Mouse (Mus musculus) liver, embryonic 12.5 days (tissue): ENCODE results near the gene Mmp9. TPM values are rescaled to one million over a fixed set of nuclear protein-coding genes. Genes with fewer than 3 reads are reported as not detected.

ENCODE experiments used
- ATAC-seq: fragments of 200-750 bp; cut with Nextera tagmentation; 2 replicates; pipeline ENCODE4 v1.8.0; 2017; ENCODE audit warnings: moderate number of reproducible peaks, mild to moderate bottlenecking, moderate library complexity
- H3K27ac ChIP-seq: fragments of 300-500 bp; sonication (generic); 2 replicates; pipeline ENCODE4 v1.5.1; 2016; ENCODE audit warnings: mild to moderate bottlenecking
- H3K27me3 ChIP-seq: fragments of 300-500 bp; sonication (generic); replicated peaks from 2 replicates; pipeline ENCODE4 v1.6.1; 2016; ENCODE audit warnings: mild to moderate bottlenecking, moderate library complexity
- H3K36me3 ChIP-seq: fragments of 300-500 bp; sonication (generic); 2 replicates; pipeline ENCODE4 v1.6.1; 2016; ENCODE audit warnings: mild to moderate bottlenecking, moderate library complexity
- H3K4me1 ChIP-seq: fragments of 300-500 bp; sonication (generic); 2 replicates; pipeline ENCODE4 v1.6.1; 2016
- H3K4me2 ChIP-seq: fragments of 300-500 bp; sonication (generic); 2 replicates; pipeline ENCODE4 v1.6.1; 2016; ENCODE audit warnings: mild to moderate bottlenecking, moderate library complexity
- H3K4me3 ChIP-seq: fragments of 300-500 bp; sonication (generic); 2 replicates; pipeline ENCODE4 v1.5.1; 2016; ENCODE audit warnings: mild to moderate bottlenecking, moderate library complexity
- H3K9ac ChIP-seq: fragments of 300-500 bp; sonication (generic); 2 replicates; pipeline ENCODE4 v1.6.1; 2016; ENCODE audit warnings: mild to moderate bottlenecking, moderate library complexity
- H3K9me3 ChIP-seq: fragments of 300-500 bp; sonication (generic); replicated peaks from 2 replicates; pipeline ENCODE4 v1.6.1; 2016; ENCODE audit warnings: mild to moderate bottlenecking, moderate library complexity
- WGBS: fragments of 180-500 bp; shearing (Covaris S2); methylation state at CpG from one replicate; pipeline ENCODE4 v1.1.7; 2016; ENCODE audit not compliant: insufficient replicate concordance; 5-methylcytosine and 5-hydroxymethylcytosine counted together
- polyA plus RNA-seq: library from polyadenylated mRNA; unstranded; fragments of >200 nt; fragmentation: Nextera tagmentation; extraction: Ambion mirVana; gene quantifications from 2 replicates; pipeline ENCODE4 v1.2.1, GENCODE M21; 2016

Gene Mmp9
- polyA plus RNA-seq, 1 experiment from 2014 or later, result 1.9 TPM

DNA sequence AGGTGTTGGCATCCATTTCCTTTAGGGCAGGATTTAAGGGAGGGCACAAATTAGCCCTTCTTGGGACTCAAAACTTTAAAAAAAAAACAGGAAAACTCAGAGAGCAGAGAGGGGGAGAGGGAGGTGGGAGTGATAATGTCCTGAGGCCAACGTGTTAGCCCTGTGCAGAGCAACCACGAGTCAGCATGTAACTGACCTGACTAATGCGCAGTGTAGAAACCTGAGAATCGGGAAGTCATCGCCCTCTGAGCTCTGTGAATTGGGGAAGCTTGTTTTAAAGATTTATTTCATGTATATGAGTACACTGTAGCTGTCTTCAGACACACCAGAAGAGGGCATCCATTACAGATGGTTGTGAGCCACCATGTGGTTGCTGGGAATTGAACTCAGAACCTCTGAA, 23.8 kb upstream of the Mmp9 start:
- H3K27me3 ChIP-seq, result no peaks in the 10 kb centered on the region
- peaks cover 32% of the 10 kb centered on the region for H3K4me1 ChIP-seq
- H3K9ac ChIP-seq, result no peak overlapping the region
- WGBS, result 49% methylated on average over 5 of the region's 5 CpGs
- H3K4me2 ChIP-seq, result no peak overlapping the region
- no peak for ATAC-seq
- H3K27ac ChIP-seq, result no peak overlapping the region
- peaks cover 26% of the 10 kb centered on the region for H3K36me3 ChIP-seq
- no peaks in the 10 kb centered on the region for H3K9me3 ChIP-seq
- no peak overlapping the region for H3K4me3 ChIP-seq

GRCm38 (mm10) chr2:164917371-164917770, 23.2 kb upstream of the Mmp9 start:
- Histone ChIP-seq H3K4me3 (no peak overlapping the region), H3K36me3 (peaks cover 26% of the 10 kb centered on the region), H3K9ac (no peak overlapping the region), H3K4me1 (peaks cover 28% of the 10 kb centered on the region), H3K4me2 (no peak overlapping the region), H3K9me3 (no peaks in the 10 kb centered on the region), H3K27ac (no peak overlapping the region), H3K27me3 (no peaks in the 10 kb centered on the region)
- no peak for ATAC-seq
- 70% methylated on average over 10 of the region's 10 CpGs for WGBS

GRCm38 (mm10) chr2:164918325-164918724, 22.3 kb upstream of the Mmp9 start:
- WGBS, result 59% methylated on average over 5 of the region's 5 CpGs
- Histone ChIP-seq H3K9ac (no peak overlapping the region), H3K36me3 (peaks cover 26% of the 10 kb centered on the region), H3K27me3 (0 out of 2 replicates have a peak, but pooled peaks cover 3% of the 10 kb centered on the region), H3K4me1 (peaks cover 19% of the 10 kb centered on the region), H3K9me3 (no peaks in the 10 kb centered on the region), H3K27ac (no peak overlapping the region), H3K4me2 (no peak overlapping the region), H3K4me3 (no peak overlapping the region)
- 0 out of 2 replicates have a peak, but pooled peaks have one; percentile 8 for ATAC-seq

DNA sequence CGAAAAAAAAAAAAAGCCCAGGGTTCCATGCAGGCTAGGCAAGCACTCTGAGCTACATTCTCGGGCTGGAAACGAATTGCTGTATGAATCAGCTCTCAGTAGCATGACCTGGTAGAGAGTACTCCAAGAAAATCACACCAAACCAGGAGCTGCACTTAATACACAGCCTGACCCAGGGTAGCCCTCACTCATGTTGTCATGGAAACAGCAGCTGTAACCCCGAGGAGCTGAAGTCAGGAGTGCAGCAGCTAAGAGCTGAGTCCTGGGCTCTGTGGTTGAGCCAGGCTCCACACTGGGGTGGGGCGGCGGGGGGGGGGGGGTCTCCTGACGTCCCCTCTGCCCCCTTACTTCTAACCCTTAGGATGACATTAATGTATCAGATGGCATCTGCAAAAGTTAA, 18.6 kb upstream of the Mmp9 start:
- Histone ChIP-seq H3K4me3 (no peak overlapping the region), H3K36me3 (peaks cover 19% of the 10 kb centered on the region), H3K4me1 (0 out of 2 replicates have a peak, but pooled peaks cover 4% of the 10 kb centered on the region), H3K27me3 (peaks cover 17% of the 10 kb centered on the region), H3K9me3 (no peaks in the 10 kb centered on the region), H3K27ac (no peak overlapping the region), H3K9ac (no peak overlapping the region), H3K4me2 (no peak overlapping the region)
- ATAC-seq, result no peak
- 53% methylated on average over 7 of the region's 7 CpGs for WGBS

DNA sequence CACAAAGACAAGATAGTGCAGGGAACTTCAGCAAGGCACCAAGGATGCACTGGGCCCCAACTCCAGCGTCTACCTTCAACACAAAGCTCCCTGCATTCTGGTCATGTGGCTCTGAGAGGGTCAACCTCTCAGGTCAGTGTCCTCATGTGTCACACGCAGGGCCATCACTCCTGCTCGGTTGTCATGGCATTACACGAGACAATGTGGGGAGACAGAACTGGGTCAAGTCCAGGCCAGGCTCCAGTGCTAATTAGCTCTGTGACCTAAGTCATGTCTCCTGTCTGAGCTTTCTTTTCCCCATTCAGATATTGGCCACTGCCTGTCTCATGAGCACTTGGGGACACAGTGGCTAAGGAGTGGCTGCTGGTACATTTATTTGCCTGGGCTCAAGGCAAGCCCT, 17.3 kb upstream of the Mmp9 start:
- no peak for ATAC-seq
- Histone ChIP-seq H3K9me3 (no peaks in the 10 kb centered on the region), H3K27ac (no peak overlapping the region), H3K36me3 (peaks cover 19% of the 10 kb centered on the region), H3K4me2 (no peak overlapping the region), H3K27me3 (peaks cover 27% of the 10 kb centered on the region), H3K4me1 (no peaks in the 10 kb centered on the region), H3K9ac (no peak overlapping the region), H3K4me3 (no peak overlapping the region)
- 67% methylated on average over 4 of the region's 4 CpGs for WGBS

DNA sequence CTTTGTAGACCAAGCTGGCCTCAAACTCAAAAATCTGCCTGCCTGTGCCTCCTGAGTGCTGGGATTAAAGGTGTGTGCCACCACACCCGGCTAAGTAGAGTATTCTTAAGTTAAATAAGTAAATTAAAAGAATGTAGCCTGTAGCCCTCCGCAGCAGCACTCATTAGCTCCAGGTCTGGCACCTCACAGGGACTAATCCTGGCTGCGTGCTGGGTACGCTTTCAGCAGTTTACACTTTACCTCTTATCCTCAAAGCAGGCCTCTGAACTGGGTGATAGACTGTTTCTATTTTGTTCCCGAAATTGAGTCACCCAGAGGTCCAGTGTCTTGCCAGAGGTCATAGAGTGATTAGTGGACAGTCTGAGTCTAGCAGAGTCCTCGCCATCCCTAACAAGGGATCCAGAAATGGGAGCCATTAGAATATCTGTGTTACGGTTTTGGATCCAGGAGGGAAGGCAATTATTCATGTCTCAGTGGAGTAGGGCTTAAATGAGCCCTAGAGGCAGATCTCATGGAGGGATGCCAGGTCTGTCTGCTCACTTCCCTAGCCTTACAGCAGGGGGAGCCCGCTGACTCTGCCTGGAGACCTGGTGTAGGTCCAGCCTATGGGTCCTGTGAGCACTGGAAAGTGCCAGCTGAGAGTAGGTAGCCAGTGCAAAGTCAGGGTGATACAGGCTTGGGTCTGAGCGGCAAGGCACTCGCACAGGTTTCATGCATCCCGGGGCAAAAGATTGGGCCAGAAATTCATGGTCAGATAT, 16.3 kb upstream of the Mmp9 start:
- WGBS, result 29% methylated on average over 11 of the region's 11 CpGs
- H3K9me3 ChIP-seq, result no peaks in the 10 kb centered on the region
- ATAC-seq, result 0 out of 2 replicates have a peak, but pooled peaks have one; percentile 42
- H3K27me3 ChIP-seq, result peaks cover 27% of the 10 kb centered on the region
- peaks cover 12% of the 10 kb centered on the region for H3K36me3 ChIP-seq
- no peak overlapping the region for H3K9ac ChIP-seq
- no peak overlapping the region for H3K27ac ChIP-seq
- H3K4me3 ChIP-seq, result no peak overlapping the region
- H3K4me1 ChIP-seq, result no peaks in the 10 kb centered on the region
- no peak overlapping the region for H3K4me2 ChIP-seq

- no peaks in the 10 kb centered on the region for H3K9me3 ChIP-seq
- H3K36me3 ChIP-seq, result no peaks in the 10 kb centered on the region
- no peak overlapping the region for H3K9ac ChIP-seq
- no peak overlapping the region for H3K4me3 ChIP-seq
- H3K4me1 ChIP-seq, result no peaks in the 10 kb centered on the region
- 49% methylated on average over 11 of the region's 11 CpGs for WGBS
- peaks cover 61% of the 10 kb centered on the region for H3K27me3 ChIP-seq
- no peak for ATAC-seq
- no peak overlapping the region for H3K27ac ChIP-seq
- no peak overlapping the region for H3K4me2 ChIP-seq
Measured at GRCm38 (mm10) chr2:164930706-164931581, 9.6 kb upstream of the Mmp9 start.

DNA sequence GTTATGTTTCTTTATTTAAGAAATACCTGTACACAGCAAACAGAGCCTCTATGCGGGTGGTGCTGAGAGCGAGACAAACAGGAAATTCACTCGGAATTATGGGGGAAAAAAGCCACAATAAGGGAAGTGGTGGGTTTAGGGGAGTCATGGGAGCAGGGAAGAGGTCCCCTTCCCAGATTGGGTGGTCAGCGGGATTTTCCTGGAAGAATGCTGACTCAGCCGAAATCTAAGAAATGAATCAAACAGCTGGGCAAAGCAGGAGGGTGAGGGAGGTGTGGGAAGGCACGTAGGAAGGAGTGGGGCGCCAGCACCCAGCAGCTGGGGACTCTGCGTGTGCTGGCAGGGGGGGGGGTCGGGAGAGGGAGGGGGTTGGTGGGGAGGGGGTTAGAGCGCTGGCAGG, 7.0 kb upstream of the Mmp9 start:
- WGBS, result 27% methylated on average over 9 of the region's 10 CpGs
- Histone ChIP-seq H3K36me3 (no peaks in the 10 kb centered on the region), H3K27me3 (peaks cover 71% of the 10 kb centered on the region), H3K9me3 (no peaks in the 10 kb centered on the region), H3K27ac (no peak overlapping the region), H3K4me3 (no peak overlapping the region), H3K4me1 (peaks cover 3% of the 10 kb centered on the region; the same call in 1 of the 2 replicates), H3K9ac (no peak overlapping the region), H3K4me2 (no peak overlapping the region)
- no peak for ATAC-seq

- peaks cover 95% of the 10 kb centered on the region for H3K27me3 ChIP-seq
- H3K4me2 ChIP-seq, result no peak overlapping the region
- 50% methylated on average over 4 of the region's 4 CpGs for WGBS
- H3K27ac ChIP-seq, result no peak overlapping the region
- no peaks in the 10 kb centered on the region for H3K36me3 ChIP-seq
- ATAC-seq, result no peak
- no peak overlapping the region for H3K4me3 ChIP-seq
- no peak overlapping the region for H3K9ac ChIP-seq
- H3K4me1 ChIP-seq, result peaks cover 3% of the 10 kb centered on the region
- no peaks in the 10 kb centered on the region for H3K9me3 ChIP-seq
Measured at GRCm38 (mm10) chr2:164935991-164936390, 4.6 kb upstream of the Mmp9 start.

- H3K36me3 ChIP-seq, result no peaks in the 10 kb centered on the region
- H3K4me1 ChIP-seq, result peaks cover 15% of the 10 kb centered on the region
- H3K4me2 ChIP-seq, result peak overlapping the region; percentile 51
- peak overlapping the region; percentile 29 for H3K4me3 ChIP-seq
- 0 out of 2 replicates have a peak, but pooled peaks have one; percentile 49 for ATAC-seq
- H3K27ac ChIP-seq, result no peak overlapping the region
- H3K9me3 ChIP-seq, result no peaks in the 10 kb centered on the region
- H3K9ac ChIP-seq, result no peak overlapping the region
- 4% methylated on average over 39 of the region's 39 CpGs for WGBS
- H3K27me3 ChIP-seq, result peaks cover 99% of the 10 kb centered on the region
Measured at GRCm38 (mm10) chr2:164938146-164939091, 2.2 kb upstream of the Mmp9 start.

DNA sequence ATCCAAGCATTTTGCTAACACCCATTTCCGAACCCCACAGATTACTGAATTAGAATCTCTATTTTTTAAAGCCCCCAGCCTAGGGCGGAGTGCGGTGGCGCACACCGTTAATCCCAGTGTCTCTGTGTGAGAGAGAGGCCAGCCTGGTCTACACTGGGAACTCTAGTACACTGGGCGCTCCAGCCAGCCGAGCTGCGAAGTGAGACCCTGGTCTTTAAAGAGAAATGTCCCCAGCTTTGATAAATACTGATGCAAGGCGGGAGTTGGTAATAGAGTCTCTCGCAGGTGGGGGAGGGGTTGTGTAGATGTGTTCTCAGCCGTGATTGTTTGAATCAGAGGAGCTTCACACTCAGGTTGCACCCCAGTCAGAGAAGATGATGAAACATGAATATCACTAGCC, 1.5 kb upstream of the Mmp9 start:
- ATAC-seq, result no peak
- Histone ChIP-seq H3K9ac (no peak overlapping the region; the same call in 1 of the 2 replicates), H3K4me2 (peak overlapping the region; percentile 51), H3K4me1 (peaks cover 15% of the 10 kb centered on the region), H3K9me3 (no peaks in the 10 kb centered on the region), H3K4me3 (peak overlapping the region; percentile 29; the same call in 1 of the 2 replicates), H3K36me3 (no peaks in the 10 kb centered on the region), H3K27ac (no peak overlapping the region), H3K27me3 (peaks cover 99% of the 10 kb centered on the region)
- 3% methylated on average over 11 of the region's 11 CpGs for WGBS
